Mouse (Mus musculus) small intestine, adult 2 months (tissue): ENCODE results near the gene Fam167b. TPM values are rescaled to one million over a fixed set of nuclear protein-coding genes. Genes with fewer than 3 reads are reported as not detected.
"Not testable (repeated sequence)": the region's sequence is repeated elsewhere in the genome, so short reads cannot be mapped to it uniquely, and the experiment has no call there.

Source experiments
- H3K27ac ChIP-seq: fragments of 200-500 bp; 2 replicates; pipeline ENCODE4 v1.5.1; 2012; ENCODE audit warnings: low read depth, low read length, control low read depth, inconsistent platforms; ENCODE audit not compliant: insufficient read depth
- H3K27me3 ChIP-seq: fragments of 200-500 bp; 2 replicates; pipeline ENCODE4 v1.6.1; 2012; ENCODE audit warnings: mild to moderate bottlenecking, moderate library complexity, low read length, inconsistent platforms; ENCODE audit not compliant: control insufficient read depth, insufficient read depth
- H3K36me3 ChIP-seq: fragments of 200-500 bp; 2 replicates; pipeline ENCODE4 v1.6.1; 2012; ENCODE audit warnings: mild to moderate bottlenecking, low read length, control low read depth, inconsistent platforms; ENCODE audit not compliant: control insufficient read depth, insufficient read depth
- H3K4me1 ChIP-seq: fragments of 200-500 bp; 2 replicates; pipeline ENCODE4 v1.6.1; 2012; ENCODE audit warnings: low read length, inconsistent platforms, mixed read lengths; ENCODE audit not compliant: control insufficient read depth, insufficient read depth, insufficient read length
- H3K4me3 ChIP-seq: fragments of 200-500 bp; 2 replicates; pipeline ENCODE4 v1.5.1; 2012; ENCODE audit warnings: low read depth, mild to moderate bottlenecking, control low read depth, inconsistent platforms, low read length, moderate library complexity
- CTCF ChIP-seq: fragments of 200-500 bp; IDR thresholded peaks from 2 replicates; pipeline ENCODE4 v1.5.1; 2012; ENCODE audit warnings: low read depth, mild to moderate bottlenecking, control low read depth, inconsistent platforms, low read length, moderate library complexity, mixed read lengths; ENCODE audit not compliant: insufficient replicate concordance, insufficient read length; ENCODE audit errors: extremely low read depth
- POLR2A ChIP-seq: fragments of 200-500 bp; IDR thresholded peaks from 2 replicates; pipeline ENCODE4 v1.6.1; 2012; ENCODE audit warnings: low read depth, mild to moderate bottlenecking, control low read depth, inconsistent platforms, low read length, moderate library complexity
- whole genome bisulfite sequencing: fragments of 180-500 bp; shearing (Covaris S2); methylation state at CpG from one replicate; pipeline ENCODE4 v1.1.7; 2018; 5-methylcytosine and 5-hydroxymethylcytosine counted together
- polyA plus RNA-seq: library from polyadenylated mRNA; depleted of rRNA; stranded (reverse); fragments of >200 nt; gene quantifications from 2 replicates; pipeline ENCODE4 v1.2.3, GENCODE M21; 2012; rRNA removed

Gene Fam167b
- polyA plus RNA-seq, 1 experiment, result 1.3 TPM

DNA sequence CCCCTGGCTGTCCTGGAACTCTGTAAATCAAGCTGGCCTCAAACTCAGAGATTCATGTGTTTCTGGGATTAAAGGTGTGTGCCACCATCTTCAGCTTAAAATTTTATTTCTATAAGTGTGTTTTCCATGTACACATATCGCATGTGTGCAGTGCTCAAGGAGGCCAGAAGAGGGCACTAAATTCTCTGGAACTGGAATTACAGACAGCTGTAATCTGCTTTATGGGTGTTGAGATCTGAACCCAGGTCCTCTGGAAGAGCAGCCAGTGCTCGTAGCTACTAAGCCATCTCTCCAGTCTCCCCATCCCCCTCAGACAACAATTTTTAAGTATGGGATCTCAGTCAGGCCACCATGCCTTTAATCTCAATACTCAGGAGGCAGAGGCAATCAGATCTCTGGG lies 29.0 kb downstream of the Fam167b start:
- H3K36me3 ChIP-seq, result no peaks in the 10 kb centered on the region
- no peaks in the 10 kb centered on the region for H3K4me1 ChIP-seq
- TF ChIP-seq CTCF (peak; percentile 53; the same call in 1 of the 2 replicates), POLR2A (no peak)
- no peak overlapping the region for H3K4me3 ChIP-seq
- no peaks in the 10 kb centered on the region for H3K27me3 ChIP-seq
- WGBS, result 88% methylated on average over 2 of the region's 2 CpGs
- H3K27ac ChIP-seq, result no peak overlapping the region

DNA sequence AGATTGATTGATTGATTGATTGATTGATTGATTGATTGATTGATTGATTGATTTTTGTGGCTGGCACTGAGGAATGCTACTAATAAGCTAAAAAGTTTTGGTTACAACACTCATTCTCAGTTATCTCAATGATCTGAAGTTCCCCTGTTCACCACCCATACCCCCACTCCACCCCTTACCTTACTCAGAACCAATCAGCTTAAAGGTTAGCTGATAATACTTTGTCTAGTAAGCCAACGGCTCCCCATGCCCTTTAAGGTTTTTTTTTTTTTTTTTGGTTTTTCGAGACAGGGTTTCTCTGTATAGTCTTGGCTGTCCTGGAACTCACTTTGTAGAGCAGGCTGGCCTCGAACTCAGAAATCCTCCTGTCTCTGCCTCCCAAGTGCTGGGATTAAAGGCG lies 30.7 kb downstream of the Fam167b start:
- WGBS, result 78% methylated on average over 4 of the region's 4 CpGs
- H3K4me3 ChIP-seq, H3K36me3 ChIP-seq, H3K4me1 ChIP-seq, H3K27me3 ChIP-seq, H3K27ac ChIP-seq: not testable (repeated sequence)

DNA sequence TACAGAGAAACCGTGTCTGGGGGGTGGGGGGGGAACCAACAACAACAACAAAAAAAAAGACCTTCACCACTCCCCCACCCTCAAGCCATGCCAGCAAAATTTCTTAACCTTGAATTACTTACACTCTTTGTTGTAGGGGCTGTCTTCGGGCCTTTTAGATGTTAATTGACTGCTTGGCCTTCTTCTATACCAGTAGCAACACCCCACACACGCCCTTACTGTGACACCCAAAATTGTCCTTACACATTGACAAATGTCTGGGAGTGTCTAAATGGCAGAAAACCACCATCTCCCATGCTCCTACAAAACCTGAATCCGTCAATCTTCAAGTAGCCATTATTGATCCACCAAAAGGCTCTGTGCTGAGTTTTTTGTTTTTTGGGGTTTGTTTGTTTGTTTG lies 34.2 kb downstream of the Fam167b start:
- Histone ChIP-seq H3K27me3 (no peaks in the 10 kb centered on the region), H3K4me3 (no peak overlapping the region), H3K4me1 (peaks cover 5% of the 10 kb centered on the region), H3K36me3 (no peaks in the 10 kb centered on the region), H3K27ac (no peak overlapping the region)
- no peak for TF ChIP-seq CTCF
- no peak for TF ChIP-seq POLR2A
- WGBS, result 82% methylated on average over 4 of the region's 4 CpGs

DNA sequence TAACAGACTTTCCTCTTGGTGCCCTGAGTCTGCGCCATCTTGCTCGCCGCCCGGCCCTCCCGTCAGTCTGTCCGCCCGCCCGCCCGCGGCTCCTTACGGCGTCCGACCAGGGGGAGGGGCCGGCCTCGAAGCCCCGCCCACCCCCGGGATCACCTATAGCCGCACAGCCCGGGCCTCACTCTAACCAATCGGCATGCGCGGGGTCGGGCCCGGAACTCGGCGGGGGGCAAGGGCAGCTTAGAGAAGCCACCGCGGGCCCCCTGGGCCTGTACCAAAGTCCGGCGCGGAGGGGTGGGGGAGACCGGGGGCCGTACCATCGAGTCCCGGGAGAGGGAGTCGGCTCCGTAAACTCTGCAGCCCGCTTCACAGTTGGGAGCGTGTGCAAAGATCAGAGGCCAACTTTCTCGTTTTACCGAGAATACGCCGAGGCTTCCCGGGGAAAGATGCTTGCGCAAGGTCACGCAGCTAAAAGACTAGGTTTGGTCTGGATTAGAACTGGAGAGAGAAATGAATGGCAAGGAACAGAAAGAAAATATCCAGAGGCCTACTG lies 35.7 kb downstream of the Fam167b start, which contains the start of gene Hdac1:
TSS of gene Hdac1 (minus strand) at position 122 of the 550 bp plus-strand sequence.
- Histone ChIP-seq H3K36me3 (no peaks in the 10 kb centered on the region), H3K27me3 (no peaks in the 10 kb centered on the region), H3K4me3 (peak within 1 kb of the TSS; percentile 99), H3K27ac (peak within 1 kb of the TSS; percentile 71), H3K4me1 (peaks cover 5% of the 10 kb centered on the region)
- TF ChIP-seq POLR2A (peak; percentile 71; the same call in 1 of the 2 replicates), CTCF (0 out of 2 replicates have a peak, but pooled peaks have one; percentile 13)
- under 1% methylated on average over 46 of the region's 46 CpGs for WGBS

DNA sequence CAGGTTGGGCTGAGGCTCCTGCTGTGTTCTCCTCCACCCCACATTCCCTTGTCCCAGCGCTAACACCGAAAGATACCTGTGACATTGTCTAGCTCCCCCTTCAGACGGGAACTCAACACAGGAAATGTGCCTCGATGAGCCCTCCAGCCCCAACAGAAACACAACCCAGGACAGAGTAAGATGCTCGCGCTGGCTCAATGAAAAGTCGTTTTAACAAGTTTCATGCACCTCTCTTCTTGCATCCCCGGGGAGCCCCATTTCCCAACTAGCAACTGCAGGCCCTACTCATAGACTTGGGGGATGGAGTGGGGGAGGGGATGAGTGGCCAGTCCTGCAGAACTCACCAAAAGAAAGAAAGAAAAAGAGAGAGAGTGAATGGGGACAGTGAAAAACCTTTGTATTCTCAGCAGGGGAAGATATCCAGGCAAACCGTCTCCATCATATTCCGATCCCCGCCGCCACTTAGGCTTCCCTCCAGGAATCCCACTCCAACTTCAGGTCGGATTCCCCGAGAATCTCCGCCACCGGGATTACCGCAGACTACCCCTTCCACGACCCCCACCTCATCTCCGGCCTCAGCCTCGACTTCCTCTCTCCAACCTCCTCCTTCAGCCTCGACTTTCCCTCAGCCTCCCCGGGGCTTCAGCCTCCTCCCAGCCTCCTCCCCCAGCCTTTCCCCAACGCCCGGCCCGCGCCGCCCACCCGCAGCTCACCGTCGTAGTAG lies 36.3 kb downstream of the Fam167b start:
- under 1% methylated on average over 30 of the region's 30 CpGs for WGBS
- 0 out of 2 replicates have a peak overlapping the region, but pooled peaks have one; percentile 22 for H3K27ac ChIP-seq
- peaks cover 5% of the 10 kb centered on the region for H3K4me1 ChIP-seq
- H3K27me3 ChIP-seq, result no peaks in the 10 kb centered on the region
- no peaks in the 10 kb centered on the region for H3K36me3 ChIP-seq
- no peak for TF ChIP-seq CTCF
- no peak for TF ChIP-seq POLR2A
- peak overlapping the region; percentile 99 for H3K4me3 ChIP-seq

DNA sequence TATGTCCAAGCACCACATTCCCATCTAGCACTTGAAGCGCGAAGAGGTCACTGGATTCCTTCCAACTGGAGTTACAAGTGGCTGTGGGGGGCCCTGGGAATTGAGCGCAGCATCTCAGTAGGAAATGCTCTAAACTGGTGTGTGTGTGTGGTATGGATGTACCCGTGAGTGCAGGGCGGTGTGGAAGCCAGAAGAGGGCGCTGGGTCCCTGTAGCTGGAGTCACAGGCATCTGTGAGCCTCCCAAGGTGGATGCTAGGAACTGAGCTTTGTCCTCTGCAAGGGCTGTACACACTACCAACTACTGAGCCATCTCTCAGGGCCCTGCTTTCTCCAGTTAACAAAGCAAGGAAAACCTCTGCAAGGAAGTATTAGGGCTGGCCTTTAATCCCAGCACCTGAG lies 38.3 kb downstream of the Fam167b start:
- Histone ChIP-seq H3K4me3 (no peak overlapping the region), H3K27ac (no peak overlapping the region), H3K36me3 (no peaks in the 10 kb centered on the region), H3K27me3 (no peaks in the 10 kb centered on the region), H3K4me1 (peaks cover 5% of the 10 kb centered on the region)
- TF ChIP-seq POLR2A (no peak), CTCF (peak; percentile 52; the same call in 1 of the 2 replicates)
- WGBS, result 84% methylated on average over 6 of the region's 6 CpGs

DNA sequence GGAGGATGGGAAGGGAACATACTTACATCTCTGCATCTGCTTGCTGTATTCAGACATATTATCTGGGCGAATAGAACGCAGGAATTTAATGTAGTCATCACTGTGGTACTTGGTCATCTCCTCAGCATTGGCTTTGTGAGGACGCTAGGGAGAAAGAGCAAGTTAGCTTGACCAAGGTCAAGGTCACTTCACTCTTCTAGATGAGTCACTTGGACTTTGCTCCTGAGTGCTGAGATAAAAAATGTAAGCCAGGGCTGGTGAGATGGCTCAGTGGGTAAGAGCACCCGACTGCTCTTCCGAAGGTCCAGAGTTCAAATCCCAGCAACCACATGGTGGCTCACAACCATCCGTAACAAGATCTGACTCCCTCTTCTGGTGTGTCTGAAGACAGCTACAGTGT lies 49.4 kb downstream of the Fam167b start:
- whole genome bisulfite sequencing, result 72% methylated on average over 6 of the region's 6 CpGs
- H3K4me3 ChIP-seq, result not testable (repeated sequence)

More for the DNA sequence above, 49.4 kb downstream of the Fam167b start:
- H3K36me3 ChIP-seq, result peaks cover 53% of the 10 kb centered on the region
- H3K27me3 ChIP-seq, H3K27ac ChIP-seq, H3K4me1 ChIP-seq: not testable (repeated sequence)

Other genes starting within 250 kb of the Fam167b start
- 3.7 and 6.1 TPM in 2 replicates for gene Rbbp4, start 243.2 kb downstream of the Fam167b start, polyA plus RNA-seq
- gene Zbtb8os, start 242.9 kb downstream of the Fam167b start, polyA plus RNA-seq, result 5.4 and 9.6 TPM in 2 replicates
- gene Zbtb8a, start 200.4 kb downstream of the Fam167b start, polyA plus RNA-seq, result 2.3 and 5.0 TPM in 2 replicates
- 0.05 TPM in 1 of 2 replicates, not detected in the other for gene Zbtb8b, start 137.7 kb downstream of the Fam167b start, polyA plus RNA-seq
- 13.9 and 24.5 TPM in 2 replicates for gene Bsdc1, start 117.0 kb downstream of the Fam167b start, polyA plus RNA-seq
- gene Tssk3, start 87.5 kb downstream of the Fam167b start, polyA plus RNA-seq, result not detected in 2 replicates
- gene Fam229a, start 87.4 kb downstream of the Fam167b start, polyA plus RNA-seq, result not detected in 2 replicates
- gene Marcksl1, start 65.0 kb downstream of the Fam167b start, polyA plus RNA-seq, result 7.7 and 37.3 TPM in 2 replicates
- gene Hdac1, start 35.8 kb downstream of the Fam167b start, polyA plus RNA-seq, result 13.7 and 31.1 TPM in 2 replicates
- 8.3 and 15.0 TPM in 2 replicates for gene Lck, start 4.9 kb downstream of the Fam167b start, polyA plus RNA-seq
- 171 and 202 TPM in 2 replicates for gene Eif3i, start 22.1 kb upstream of the Fam167b start, polyA plus RNA-seq
- gene Tmem234, start 22.1 kb upstream of the Fam167b start, polyA plus RNA-seq, result 77.1 and 132 TPM in 2 replicates
- gene Dcdc2b, start 35.7 kb upstream of the Fam167b start, polyA plus RNA-seq, result 0.15 and 1.6 TPM in 2 replicates
- gene Iqcc, start 40.5 kb upstream of the Fam167b start, polyA plus RNA-seq, result 11.9 and 17.0 TPM in 2 replicates
- gene Ccdc28b, start 45.4 kb upstream of the Fam167b start, polyA plus RNA-seq, result 5.2 and 7.2 TPM in 2 replicates
- gene Txlna, start 62.5 kb upstream of the Fam167b start, polyA plus RNA-seq, result 8.1 and 11.4 TPM in 2 replicates
- 8.5 and 10.9 TPM in 2 replicates for gene Kpna6, start 94.2 kb upstream of the Fam167b start, polyA plus RNA-seq
- 11.2 and 21.4 TPM in 2 replicates for gene Tmem39b, start 118.3 kb upstream of the Fam167b start, polyA plus RNA-seq
- 29.4 and 58.7 TPM in 2 replicates for gene Khdrbs1, start 163.8 kb upstream of the Fam167b start, polyA plus RNA-seq
- gene Ptp4a2, start 232.7 kb upstream of the Fam167b start, polyA plus RNA-seq, result 8.9 and 21.1 TPM in 2 replicates